9 mouse cellular contexts compared by ENCODE assay signal in the genomic region with DNA sequence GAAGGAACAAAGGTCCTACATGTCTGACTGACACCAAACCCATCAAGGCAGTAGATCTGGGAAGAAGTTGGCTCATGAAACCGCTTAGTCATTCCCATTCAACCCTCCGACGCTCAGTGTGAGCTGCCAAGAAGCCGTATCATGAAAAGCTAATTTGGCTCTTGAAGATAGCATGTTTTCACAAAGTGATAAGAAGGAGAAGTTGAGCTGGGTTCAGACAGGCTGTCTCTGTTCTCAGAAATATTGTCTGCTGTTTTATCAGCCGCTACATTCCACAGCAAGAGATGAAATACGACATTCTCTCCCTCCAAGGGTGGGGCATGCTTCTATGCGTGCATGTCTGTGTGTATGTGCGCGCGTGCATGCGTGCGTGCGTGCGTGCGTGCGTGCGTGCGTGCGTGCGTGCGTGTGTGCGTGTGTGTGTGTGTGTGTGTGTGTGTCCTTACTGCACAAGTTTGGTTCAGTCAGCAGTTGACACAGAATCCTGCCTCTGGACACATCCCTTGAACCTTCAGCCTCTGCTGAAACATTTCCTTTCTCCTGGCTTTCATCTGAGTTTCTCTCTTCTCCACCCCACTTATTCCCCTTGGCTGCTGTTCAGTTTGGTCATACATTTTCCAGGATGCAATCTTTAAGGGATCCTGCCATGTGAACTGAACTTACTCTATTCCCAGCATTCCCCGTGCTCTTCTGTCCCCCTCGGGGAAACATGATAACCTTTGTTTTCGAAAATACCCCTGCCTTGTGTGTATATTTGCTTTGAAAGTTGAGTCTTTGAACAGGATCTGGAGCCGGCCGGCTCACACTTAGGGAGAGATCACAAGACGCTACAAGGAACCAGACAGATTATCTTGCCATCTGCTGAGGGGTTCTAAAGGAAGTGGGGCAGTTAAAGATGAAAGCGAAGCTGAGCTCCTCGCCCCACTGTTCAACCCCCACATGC.
DNase-seq lines count a peak whose midpoint lies in the region; ATAC-seq and TF ChIP-seq lines count a peak whose summit lies in the region.
"Had no signal": no experiment of that assay in that cellular context is flagged by ENCODE, and none has a peak within 500 bp of the region (broad histone marks: within the 10 kb centered on the region; RNA-seq: fewer than 3 reads in every experiment).

No protein-coding gene starts in this region.

- H3K4me1 ChIP-seq in lung, embryonic 15.5 days, result peaks cover 40% of the 10 kb centered on the region
- H3K4me1 ChIP-seq in stomach, embryonic 16.5 days (ENCODE audit: control insufficient read depth, insufficient read depth, low read length), result peaks cover 11% of the 10 kb centered on the region
- H3K4me1 ChIP-seq in forebrain, embryonic 10.5 days, result peaks cover 12% of the 10 kb centered on the region

- H3K36me3 ChIP-seq in lung, embryonic 15.5 days, result 0 out of 2 replicates have a peak, but pooled peaks cover 2% of the 10 kb centered on the region
- H3K36me3 ChIP-seq in stomach, embryonic 16.5 days (ENCODE audit: control insufficient read depth, insufficient read depth, low read length), result no peaks in the 10 kb centered on the region
- no peaks in the 10 kb centered on the region for H3K36me3 ChIP-seq in forebrain, embryonic 10.5 days (replicated peaks)

- no peak overlapping the region for H3K9ac ChIP-seq in lung, embryonic 15.5 days
- no peak overlapping the region for H3K9ac ChIP-seq in stomach, embryonic 16.5 days (ENCODE audit: low read length)

- intact Hi-C loops in gastrocnemius, adult 2 months (cut with DNase I), result no loop called here
- intact Hi-C loops in gastrocnemius, postnatal 14 days (cut with DNase I; ENCODE audit: low total_unique reads), result no loop called here

- peak overlapping the region; percentile 45 for H3K4me2 ChIP-seq in lung, embryonic 15.5 days
- H3K4me2 ChIP-seq in stomach, embryonic 16.5 days (ENCODE audit: low read depth, low read length), result peak overlapping the region; percentile 22; the same call in 1 of the 2 replicates

- no peak for TF ChIP-seq POLR2A in brain, embryonic 14.5 days (IDR thresholded peaks at IDR 0.05; ENCODE audit: borderline replicate concordance, extremely low read depth, insufficient read depth, insufficient read length, poor library complexity, severe bottlenecking)

- no peaks in the 10 kb centered on the region for H3K9me3 ChIP-seq in lung, embryonic 15.5 days
- peaks cover 3% of the 10 kb centered on the region; the same call in 1 of the 2 replicates for H3K9me3 ChIP-seq in stomach, embryonic 16.5 days (replicated peaks; ENCODE audit: control insufficient read depth, low read length)
- no peaks in the 10 kb centered on the region; the same call in 1 of the 2 replicates for H3K9me3 ChIP-seq in forebrain, embryonic 10.5 days

- no peaks in the 10 kb centered on the region for H3K27me3 ChIP-seq in lung, embryonic 15.5 days
- H3K27me3 ChIP-seq in stomach, embryonic 16.5 days (ENCODE audit: control insufficient read depth, insufficient read depth, low read length), result no peaks in the 10 kb centered on the region
- no peaks in the 10 kb centered on the region for H3K27me3 ChIP-seq in forebrain, embryonic 10.5 days (ENCODE audit: poor library complexity, severe bottlenecking)
- H3K27me3 ChIP-seq: CH12.LX had no signal

- DNase-seq in gastrocnemius, adult 2 months, result peak; percentile 30
- no peak for DNase-seq in gastrocnemius, postnatal 14 days
- DNase-seq in brain, embryonic 14.5 days (ENCODE audit: low read depth), result peak; percentile 76
- DNase-seq in heart, adult 8-10 months (ENCODE audit: low spot score), result peak; percentile 73
- DNase-seq in kidney, postnatal 14 days, result peak; percentile 61
- DNase-seq in forebrain, embryonic 10.5 days (ENCODE audit: extremely low spot score, low spot score), result no peak

- no peak for TF ChIP-seq CTCF in gastrocnemius, adult 2 months (IDR thresholded peaks at IDR 0.05)
- no peak for TF ChIP-seq CTCF in brain, embryonic 14.5 days (IDR thresholded peaks at IDR 0.05; ENCODE audit: borderline replicate concordance, extremely low read depth, insufficient read depth, insufficient read length)

- peak; percentile 92 for ATAC-seq in lung, embryonic 15.5 days (ENCODE audit: borderline replicate concordance, extremely low read depth, low FRiP score, low TSS enrichment)
- ATAC-seq in stomach, embryonic 16.5 days (ENCODE audit: insufficient read depth, low FRiP score), result peak; percentile 83

- H3K27ac ChIP-seq in gastrocnemius, adult 2 months, result peak overlapping the region; percentile 68
- H3K27ac ChIP-seq in lung, embryonic 15.5 days, result peak overlapping the region; percentile 90
- peak overlapping the region; percentile 57 for H3K27ac ChIP-seq in stomach, embryonic 16.5 days (ENCODE audit: low read length)
- H3K27ac ChIP-seq in forebrain, embryonic 10.5 days, result no peak overlapping the region

- H3K4me3 ChIP-seq in gastrocnemius, adult 2 months, result peak overlapping the region; percentile 65
- H3K4me3 ChIP-seq in lung, embryonic 15.5 days, result peak overlapping the region; percentile 14; the same call in 1 of the 2 replicates
- no peak overlapping the region for H3K4me3 ChIP-seq in stomach, embryonic 16.5 days (replicated peaks; ENCODE audit: low read length)
- no peak overlapping the region for H3K4me3 ChIP-seq in forebrain, embryonic 10.5 days

- WGBS in lung, embryonic 15.5 days, result 20% methylated on average over 30 of the region's 30 CpGs
- 41% methylated on average over 30 of the region's 30 CpGs for WGBS in stomach, embryonic 16.5 days
- WGBS in forebrain, embryonic 10.5 days, result 88% methylated on average over 30 of the region's 30 CpGs

Comparison
In these comparisons a context has a peak if more than half of its experiments do, and no peak if none do; other contexts are left out.
1. DNase-seq: peak in gastrocnemius, adult 2 months (single experiment), brain, embryonic 14.5 days (single experiment), heart, adult 8-10 months (single experiment) and kidney, postnatal 14 days (single experiment); none in gastrocnemius, postnatal 14 days (single experiment) and forebrain, embryonic 10.5 days (single experiment).
2. H3K4me3 ChIP-seq: peak in gastrocnemius, adult 2 months (single experiment) and lung, embryonic 15.5 days (single experiment); none in stomach, embryonic 16.5 days (single experiment) and forebrain, embryonic 10.5 days (single experiment).